Mouse (Mus musculus) CD4-positive helper T cell, adult 2 months (primary cell): ENCODE measurements around the gene Kin.
A peak's percentile ranks its signal among the peaks of the same experiment; 100 is the strongest.

Experiments
- DNase-seq: peaks from one replicate; pipeline ENCODE4 v3.0.0-alpha.2; 2012; ENCODE audit warnings: low read depth, missing footprints, low spot score

The Kin gene

GRCm38 (mm10) chr2:10080310-10081010, at the start of gene Kin, which contains the start of gene Atp5c1:
Kin (plus strand) TSS chr2:10080593.
Atp5c1 (minus strand) TSS chr2:10080510.
- DNase-seq: peak; percentile 98

- peak; percentile 35 for DNase-seq
These were observed 46.7 kb upstream of the Kin start for GRCm38 (mm10) chr2:10033684-10034083.

GRCm38 (mm10) chr2:10034976-10035375, 45.4 kb upstream of the Kin start:
- DNase-seq: no peak

GRCm38 (mm10) chr2:10047758-10048436, 32.5 kb upstream of the Kin start:
- DNase-seq: no peak

GRCm38 (mm10) chr2:10048461-10048860, 31.9 kb upstream of the Kin start, which contains the start of gene Taf3:
Taf3 (minus strand) TSS chr2:10048596.
- peak; percentile 95 for DNase-seq

- no peak for DNase-seq
These were observed 30.9 kb upstream of the Kin start for GRCm38 (mm10) chr2:10049456-10049855.

- DNase-seq: no peak
These were observed 29.5 kb upstream of the Kin start for GRCm38 (mm10) chr2:10050878-10051277.

GRCm38 (mm10) chr2:10051996-10052395, 28.4 kb upstream of the Kin start:
- no peak for DNase-seq

- DNase-seq: no peak
These were observed 21.6 kb upstream of the Kin start for GRCm38 (mm10) chr2:10058836-10059235.

GRCm38 (mm10) chr2:10071751-10072150, 8.6 kb upstream of the Kin start:
- no peak for DNase-seq

- DNase-seq: no peak
These were observed 5.9 kb upstream of the Kin start for GRCm38 (mm10) chr2:10074470-10074869.

GRCm38 (mm10) chr2:10076675-10077074, 3.7 kb upstream of the Kin start:
- peak; percentile 17 for DNase-seq

GRCm38 (mm10) chr2:10079745-10080309, 566 bp upstream of the Kin start:
- no peak for DNase-seq

GRCm38 (mm10) chr2:10081453-10082080, 1.2 kb downstream of the Kin start:
- DNase-seq: peak; percentile 15

GRCm38 (mm10) chr2:10082737-10083136, 2.3 kb downstream of the Kin start:
- DNase-seq: peak; percentile 48

- DNase-seq: no peak
These were observed 7.0 kb downstream of the Kin start for GRCm38 (mm10) chr2:10087256-10087850.

GRCm38 (mm10) chr2:10094327-10095100, 14.1 kb downstream of the Kin start:
- DNase-seq: no peak

GRCm38 (mm10) chr2:10098598-10099215, 18.3 kb downstream of the Kin start:
- DNase-seq: peak; percentile 29

GRCm38 (mm10) chr2:10100471-10100870, 20.1 kb downstream of the Kin start:
- no peak for DNase-seq

- peak; percentile 34 for DNase-seq
These were observed 20.8 kb downstream of the Kin start for GRCm38 (mm10) chr2:10101180-10101579.
